Mouse (Mus musculus): ENCODE data around the gene Pcif1.
"Not testable (repeated sequence)": the region's sequence is repeated elsewhere in the genome, so short reads cannot be mapped to it uniquely, and the experiment has no call there.

Gene Pcif1

GRCm38 (mm10) chr2:164879228-164879567, at the start of gene Pcif1:
Gene Pcif1, plus strand, starts transcription at chr2:164879304.
- peak; percentile 71 to 85 for DNase-seq (ENCODE audit: low read depth in 1 of 2, low spot score in 2 of 2)

DNA sequence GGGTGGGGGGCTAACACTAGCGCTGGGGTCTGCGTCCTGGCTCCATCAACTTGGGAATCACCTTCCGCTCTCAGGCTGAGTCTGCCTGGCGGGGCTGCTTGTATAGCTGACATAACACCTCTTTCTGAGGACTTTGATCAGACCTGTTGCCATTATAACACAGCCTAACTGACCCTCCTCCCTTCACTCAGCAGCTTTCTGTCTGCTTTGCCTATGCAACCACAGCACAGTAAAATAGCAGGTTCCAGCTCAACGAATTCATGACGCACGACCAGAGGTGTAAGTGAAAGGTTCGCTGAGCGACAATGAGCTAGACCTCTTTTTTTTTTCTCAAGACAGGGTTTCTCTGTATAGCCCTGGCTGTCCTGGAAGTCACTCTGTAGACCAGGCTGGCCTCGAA, 48.1 kb upstream of the Pcif1 start:
- no peak for DNase-seq (ENCODE audit: low read depth in 1 of 2, low spot score in 2 of 2)

GRCm38 (mm10) chr2:164832032-164832747, 46.9 kb upstream of the Pcif1 start:
- DNase-seq (ENCODE audit: low read depth in 1 of 2, low spot score in 2 of 2): no peak

DNA sequence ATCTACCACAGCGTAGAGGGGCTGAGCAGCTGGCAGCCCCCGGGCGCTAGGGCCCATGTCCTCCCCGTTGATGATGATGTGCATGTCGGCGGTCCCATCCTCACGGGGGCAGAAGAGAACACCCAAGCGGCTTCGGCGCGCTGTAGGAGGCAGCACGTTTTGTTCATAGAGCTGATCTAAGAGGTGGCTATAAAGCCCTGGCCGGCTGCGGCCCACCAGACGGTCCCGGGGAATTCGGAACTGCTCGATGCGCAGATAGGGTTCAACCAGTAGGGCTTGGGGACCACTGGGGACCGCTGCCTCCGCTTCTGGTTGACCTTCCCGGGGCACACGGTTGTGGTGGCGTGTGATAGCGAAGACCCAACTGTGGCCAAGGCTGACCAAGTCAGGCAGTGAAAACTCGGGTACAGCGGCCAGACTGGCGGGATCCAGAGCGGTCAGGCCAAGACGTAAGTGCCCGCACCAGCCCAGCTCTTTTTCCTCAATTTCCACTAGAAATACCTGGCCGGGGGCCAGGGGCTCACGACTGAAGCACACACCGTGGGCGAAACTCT, 46.3 kb upstream of the Pcif1 start, which contains the start of gene Ctsa:
Gene Ctsa, plus strand, starts transcription at position 126 of the 554 bp plus-strand sequence.
- peak; percentile 45 to 67 for DNase-seq (ENCODE audit: low read depth in 1 of 2, low spot score in 2 of 2)

DNA sequence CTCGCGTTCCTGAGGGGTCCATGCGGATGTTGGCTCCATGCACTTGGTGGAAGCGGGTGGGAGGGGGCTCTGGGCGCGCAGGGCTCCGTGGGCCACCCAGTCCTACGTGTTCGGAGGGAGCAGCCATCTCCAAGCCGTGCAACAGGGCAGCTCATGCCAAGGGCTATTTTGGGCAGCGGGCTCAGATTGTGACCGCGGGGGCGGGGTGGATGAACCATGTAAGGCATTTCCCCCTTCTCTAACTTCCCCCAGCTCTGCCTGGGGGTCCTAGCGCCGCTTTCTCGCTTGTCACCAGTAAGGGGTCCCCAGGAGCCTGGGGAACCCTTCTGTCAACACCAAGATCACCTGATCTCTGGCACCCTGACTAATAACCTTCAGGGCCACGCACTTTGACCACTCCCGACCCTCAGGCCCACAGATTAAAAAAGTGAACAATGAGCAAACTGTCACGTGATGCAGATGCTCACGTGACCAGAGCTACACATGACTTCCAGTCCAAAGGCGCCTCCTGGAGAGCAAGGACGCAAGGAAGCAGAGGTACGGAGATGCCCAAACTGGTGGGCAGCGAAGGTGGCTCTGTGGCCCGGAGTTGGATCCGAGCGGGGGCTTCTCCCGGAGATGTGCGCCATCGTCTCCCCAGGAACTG, 45.7 kb upstream of the Pcif1 start, which contains the start of gene Neurl2:
Gene Neurl2, minus strand, starts transcription at position 143 of the 646 bp plus-strand sequence.
- DNase-seq (ENCODE audit: low read depth in 1 of 2, low spot score in 2 of 2): peak; percentile 48 to 76

DNA sequence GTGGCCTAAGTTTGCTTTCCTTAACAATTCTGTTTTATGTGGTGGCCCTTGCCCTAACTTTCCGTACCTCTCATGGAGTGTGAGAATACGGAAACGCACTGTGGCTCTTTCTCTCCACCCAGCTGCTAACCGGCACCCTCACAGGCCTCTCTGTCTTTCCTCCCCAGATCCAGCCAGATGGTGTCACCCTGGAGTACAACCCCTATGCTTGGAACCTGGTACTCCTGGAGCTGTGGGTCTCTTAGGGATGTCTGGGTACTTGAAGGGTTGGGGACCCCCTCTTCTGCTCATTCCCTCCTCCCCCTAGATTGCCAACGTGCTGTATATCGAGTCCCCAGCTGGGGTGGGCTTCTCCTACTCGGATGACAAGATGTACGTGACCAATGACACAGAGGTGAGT, 44.6 kb upstream of the Pcif1 start:
- no peak for DNase-seq (ENCODE audit: low read depth in 1 of 2, low spot score in 2 of 2)

DNA sequence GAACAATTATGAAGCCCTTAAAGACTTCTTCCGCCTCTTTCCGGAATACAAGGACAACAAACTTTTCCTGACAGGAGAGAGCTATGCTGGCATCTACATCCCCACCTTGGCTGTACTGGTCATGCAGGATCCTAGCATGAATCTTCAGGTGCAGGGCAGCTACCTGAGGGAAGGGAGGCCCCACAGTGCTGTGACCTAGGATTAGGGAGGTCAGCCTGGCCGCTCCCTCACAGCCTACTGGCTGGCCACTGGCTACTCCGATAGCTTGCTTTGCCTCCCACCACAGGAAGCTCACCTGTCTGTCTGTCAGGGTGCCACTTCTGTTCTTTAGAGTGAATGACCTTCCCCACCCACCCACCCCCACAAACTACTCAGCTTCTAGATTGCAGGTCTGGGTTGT, 43.9 kb upstream of the Pcif1 start:
- no peak for DNase-seq (ENCODE audit: low read depth in 1 of 2, low spot score in 2 of 2)

DNA sequence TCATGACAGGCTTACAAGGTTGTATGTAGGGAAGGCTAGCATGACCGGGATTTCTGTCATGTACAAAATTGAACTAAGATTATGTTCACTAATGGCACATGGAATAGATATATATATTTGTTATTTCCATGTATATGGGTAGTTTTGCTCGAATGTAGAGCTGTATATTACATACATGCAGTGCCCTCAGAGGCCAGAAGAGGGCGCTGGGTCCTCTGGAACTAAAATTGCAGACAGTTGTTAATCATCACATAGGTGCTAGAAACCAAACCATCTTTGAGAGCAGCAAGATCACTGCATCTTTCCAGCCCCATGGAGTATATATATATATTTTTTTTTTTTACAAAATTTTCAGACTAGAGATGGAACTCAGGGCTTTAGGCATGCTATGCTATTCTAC, 33.3 kb upstream of the Pcif1 start:
- DNase-seq (ENCODE audit: low read depth in 1 of 2, low spot score in 2 of 2): no peak

- DNase-seq (ENCODE audit: low read depth in 1 of 2, low spot score in 2 of 2): no peak
Measured at GRCm38 (mm10) chr2:164850061-164850460, 29.0 kb upstream of the Pcif1 start.

DNA sequence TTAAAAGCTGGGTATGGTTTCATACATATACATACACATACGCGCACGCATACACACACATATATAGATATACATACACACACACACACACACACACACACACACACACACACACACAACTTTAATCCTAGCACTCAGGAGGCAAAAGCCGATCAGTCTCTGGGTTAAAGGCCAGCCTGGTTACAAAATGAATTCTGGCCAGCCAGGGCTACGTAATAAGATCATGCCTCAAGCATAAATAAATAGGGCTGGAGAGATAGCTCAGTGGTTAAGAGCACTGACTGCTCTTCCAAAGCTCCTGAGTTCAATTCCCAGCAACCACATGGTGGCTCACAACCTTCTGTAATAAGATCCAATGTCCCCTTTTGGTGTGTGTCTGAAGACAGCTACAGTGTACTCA, 23.5 kb upstream of the Pcif1 start:
- not testable (repeated sequence) for DNase-seq (ENCODE audit: low read depth in 1 of 2, low spot score in 2 of 2)

GRCm38 (mm10) chr2:164856309-164857100, 22.6 kb upstream of the Pcif1 start:
- no peak for DNase-seq (ENCODE audit: low read depth in 1 of 2, low spot score in 2 of 2)

DNA sequence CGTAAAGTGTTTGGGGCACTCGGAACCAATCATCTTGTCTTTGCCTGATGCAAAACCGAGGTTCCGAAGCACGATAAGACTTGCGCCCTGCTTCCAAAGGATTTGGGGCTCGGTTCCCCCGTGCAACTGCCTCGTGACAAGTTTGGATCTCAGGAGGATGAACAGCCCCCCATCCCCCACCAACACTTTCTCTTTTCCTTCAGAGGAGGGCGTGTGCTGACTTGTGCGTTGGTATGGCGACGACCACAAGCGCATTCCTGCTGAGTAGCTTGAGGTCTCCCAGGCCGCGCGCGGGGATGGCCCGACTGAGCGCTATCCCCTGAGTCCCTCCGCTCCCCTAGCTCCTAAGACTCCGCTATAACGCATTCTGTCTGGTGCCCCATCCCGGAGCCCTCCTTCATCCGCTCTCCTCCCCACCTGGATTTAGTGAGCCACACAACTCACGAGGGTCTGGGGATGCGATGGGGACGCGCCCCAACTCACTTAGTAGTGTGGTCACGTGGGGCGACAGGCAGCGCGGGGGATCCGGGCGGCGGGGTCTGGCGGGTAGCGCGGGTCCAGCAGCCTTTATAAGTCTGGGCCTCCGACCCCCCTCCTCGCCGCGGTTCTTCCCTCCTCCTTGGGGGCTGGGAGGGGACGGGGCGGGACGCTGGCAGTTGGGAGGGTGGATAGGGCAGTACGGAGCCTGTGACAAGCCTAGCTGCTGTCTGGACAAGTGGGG, 21.8 kb upstream of the Pcif1 start, which contains the start of gene Pltp:
Gene Pltp, minus strand, starts transcription at position 611 of the 721 bp plus-strand sequence.
- no peak for DNase-seq (ENCODE audit: low read depth in 1 of 2, low spot score in 2 of 2)

GRCm38 (mm10) chr2:164857842-164858553, 21.1 kb upstream of the Pcif1 start:
- DNase-seq (ENCODE audit: low read depth in 1 of 2, low spot score in 2 of 2): no peak

DNA sequence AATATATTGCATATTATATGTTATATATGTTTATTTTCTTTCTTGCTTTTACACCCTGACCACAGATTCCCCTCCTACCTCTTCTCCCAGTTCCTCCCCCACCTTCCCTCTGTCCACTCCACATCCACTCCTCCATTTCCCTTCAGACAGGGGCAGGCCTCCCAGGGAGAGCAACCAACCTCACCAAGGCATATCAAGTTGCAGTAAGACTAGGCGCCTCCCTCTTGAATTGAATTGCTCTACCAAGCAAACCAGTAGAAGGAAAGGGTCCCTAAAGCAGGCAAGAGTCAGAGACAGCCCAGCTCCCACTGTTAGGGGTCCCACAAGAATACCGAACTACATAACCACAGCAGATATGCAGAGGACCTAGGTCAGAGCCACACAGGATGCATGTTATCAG, 19.9 kb upstream of the Pcif1 start:
- DNase-seq (ENCODE audit: low read depth in 1 of 2, low spot score in 2 of 2): no peak

DNA sequence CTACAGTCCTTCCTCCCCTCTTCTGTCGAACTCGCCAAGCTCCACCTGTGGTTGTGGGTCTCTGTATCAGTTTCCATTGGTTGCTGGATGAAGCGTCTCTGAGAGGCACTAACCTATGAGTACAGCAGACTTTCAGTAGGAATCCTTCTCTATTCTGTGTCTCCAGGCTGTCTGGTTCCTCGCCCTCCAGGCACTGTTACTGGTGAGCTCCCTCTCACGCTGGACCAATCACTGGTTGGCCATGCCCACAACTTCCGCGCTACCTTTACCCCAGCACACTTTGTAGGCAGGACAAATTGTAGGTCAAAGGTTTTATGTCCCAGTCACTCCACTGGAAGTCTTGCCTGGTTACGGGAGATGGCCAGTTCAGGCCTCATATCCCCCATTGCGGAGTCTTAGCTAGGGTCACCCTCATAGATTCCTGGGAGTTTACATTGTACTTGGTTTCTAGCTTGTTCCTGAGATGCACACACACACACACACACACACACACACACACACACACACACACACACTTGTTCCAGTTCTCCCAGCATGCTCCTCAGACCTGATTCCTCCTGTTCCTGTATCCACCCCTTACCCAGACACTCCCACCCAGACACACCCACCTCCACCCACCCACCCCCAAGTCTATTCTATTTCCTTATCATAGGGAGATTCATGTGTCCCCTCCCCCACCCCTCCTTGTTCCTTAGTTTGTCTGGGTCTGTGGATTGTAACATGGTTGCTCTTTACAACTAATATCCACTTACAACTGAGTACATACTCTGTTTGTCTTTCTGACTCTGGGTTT, 19.3 kb upstream of the Pcif1 start:
- DNase-seq (ENCODE audit: low read depth in 1 of 2, low spot score in 2 of 2): no peak

DNA sequence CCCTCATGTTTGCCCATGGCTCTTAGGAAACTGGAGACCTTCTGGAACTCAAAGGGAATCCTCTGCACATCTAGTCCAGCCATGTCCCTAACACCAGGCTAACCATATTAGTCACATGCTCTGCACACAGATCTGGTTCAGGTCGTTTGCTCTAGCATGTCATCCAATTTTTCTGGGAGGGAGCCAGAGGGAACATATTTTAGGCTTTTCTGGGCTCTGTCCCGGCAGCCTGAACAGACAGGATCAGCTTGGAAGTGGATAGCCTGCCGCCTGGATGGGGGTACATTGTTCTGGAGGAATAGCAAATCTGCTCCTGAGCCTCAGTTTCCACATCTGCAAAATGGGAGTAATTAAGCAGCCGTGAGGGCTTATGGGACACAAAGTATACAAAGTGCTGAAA, 18.0 kb upstream of the Pcif1 start:
- DNase-seq (ENCODE audit: low read depth in 1 of 2, low spot score in 2 of 2): no peak

- DNase-seq (ENCODE audit: low read depth in 1 of 2, low spot score in 2 of 2): peak in 1 of 2 experiments; percentile 40
Measured at GRCm38 (mm10) chr2:164862179-164862861, 16.8 kb upstream of the Pcif1 start.

DNA sequence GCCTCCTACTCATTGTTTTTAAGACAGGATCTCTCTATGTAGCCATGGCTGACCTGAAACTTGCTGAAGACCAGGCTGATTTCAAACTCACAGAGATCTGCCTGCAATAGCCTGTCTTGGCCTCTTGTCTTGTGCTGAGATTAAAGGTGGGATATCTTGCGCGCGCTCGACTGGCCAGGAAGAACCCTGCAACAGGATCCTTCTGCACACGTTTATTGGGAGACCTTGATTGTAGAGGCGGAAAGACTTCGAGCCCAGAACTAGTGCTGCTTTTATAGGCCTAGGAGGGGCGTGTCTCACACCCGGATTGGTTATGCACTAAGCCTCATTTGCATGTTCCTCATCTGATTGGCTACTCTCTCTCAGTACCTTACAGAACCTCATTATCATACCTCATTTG, 15.7 kb upstream of the Pcif1 start:
- not testable (repeated sequence) for DNase-seq (ENCODE audit: low read depth in 1 of 2, low spot score in 2 of 2)

DNA sequence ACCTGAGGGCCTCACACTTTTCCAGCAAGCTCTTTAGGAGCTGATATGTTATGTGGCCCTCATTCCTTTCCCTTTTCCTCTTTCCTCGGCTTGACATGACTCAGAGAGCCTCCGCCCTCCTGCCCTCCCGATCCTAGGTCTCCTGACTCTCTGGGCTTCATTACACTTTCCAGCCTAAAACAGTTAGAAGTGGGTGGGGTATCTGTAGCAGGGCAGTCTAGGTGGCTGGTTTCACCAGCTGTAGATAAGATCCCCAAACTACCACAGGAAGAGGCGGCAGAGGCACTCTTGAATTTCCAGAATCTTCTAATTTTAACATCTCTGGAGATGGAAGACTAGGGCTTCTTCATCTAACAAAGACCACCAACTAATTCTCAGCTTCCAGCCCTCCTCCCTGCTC, 14.5 kb upstream of the Pcif1 start:
- no peak for DNase-seq (ENCODE audit: low read depth in 1 of 2, low spot score in 2 of 2)
